ENCODE assay signal across 12 mouse cellular contexts in the genomic region with DNA sequence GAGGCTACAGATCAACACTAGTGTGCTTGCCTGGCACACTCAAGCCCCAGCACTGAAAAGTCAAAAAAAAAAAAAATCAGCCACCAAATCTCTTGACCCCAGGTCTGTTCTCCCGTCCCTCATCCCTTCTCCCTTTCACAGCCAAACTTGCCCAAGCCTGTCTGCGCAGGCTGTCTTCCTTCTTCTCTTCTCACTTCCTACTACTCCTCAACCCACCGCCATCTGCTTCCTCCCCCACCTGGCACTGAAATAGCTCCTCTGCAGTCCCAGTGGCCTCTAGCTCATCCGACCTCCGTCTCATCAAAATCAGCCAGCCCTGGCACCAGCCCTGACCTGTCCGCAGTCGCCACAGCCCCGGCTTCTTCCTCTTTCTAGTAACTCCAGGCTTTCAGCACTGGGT. TPM values are rescaled to one million over a fixed set of nuclear protein-coding genes. Genes with fewer than 3 reads are reported as not detected.
A peak's percentile ranks its signal among the peaks of the same experiment; 100 is the strongest.
DNase-seq lines count a peak whose midpoint lies in the region; ATAC-seq and TF ChIP-seq lines count a peak whose summit lies in the region.
"Had no signal": no experiment of that assay in that cellular context is flagged by ENCODE, and none has a peak within 500 bp of the region (broad histone marks: within the 10 kb centered on the region; RNA-seq: fewer than 3 reads in every experiment).

No protein-coding gene starts in this region.

- H3K27ac ChIP-seq in heart, embryonic 12.5 days (ENCODE audit: poor library complexity, severe bottlenecking), result no peak overlapping the region
- no peak overlapping the region for H3K27ac ChIP-seq in thymus, adult 2 months (ENCODE audit: control insufficient read depth, insufficient read depth, low read length)
- H3K27ac ChIP-seq: forebrain, embryonic 12.5 days; hindbrain, embryonic 12.5 days; limb, embryonic 12.5 days; midbrain, embryonic 15.5 days had no signal

- no peak for ATAC-seq in heart, embryonic 12.5 days (ENCODE audit: insufficient number of reproducible peaks, low FRiP score)
- ATAC-seq: midbrain, embryonic 15.5 days had no signal

- no peak overlapping the region for H3K4me2 ChIP-seq in heart, embryonic 12.5 days
- H3K4me2 ChIP-seq: forebrain, embryonic 12.5 days; hindbrain, embryonic 12.5 days; limb, embryonic 12.5 days; lung, embryonic 14.5 days; midbrain, embryonic 15.5 days had no signal

- no peak for TF ChIP-seq CTCF in thymus, adult 2 months (IDR thresholded peaks at IDR 0.05; ENCODE audit: borderline replicate concordance, control insufficient read depth, extremely low read depth, insufficient read depth, low read length, poor library complexity)

- H3K9ac ChIP-seq in heart, embryonic 12.5 days, result no peak overlapping the region
- H3K9ac ChIP-seq: forebrain, embryonic 12.5 days; hindbrain, embryonic 12.5 days; limb, embryonic 12.5 days; lung, embryonic 14.5 days; midbrain, embryonic 15.5 days had no signal

- peak; percentile 68 for DNase-seq in layer of hippocampus, adult 11-12 months (ENCODE audit: low spot score)
- DNase-seq in layer of hippocampus, adult 9-10 months (ENCODE audit: low spot score), result no peak
- peak; percentile 87 for DNase-seq in brain, adult 2 months (ENCODE audit: low read depth, low spot score)
- DNase-seq in layer of hippocampus, adult 9-11 months, result peak; percentile 72
- DNase-seq in right cerebral cortex, postnatal 14 days, result peak; percentile 51
- no peak for DNase-seq in thymus, adult 2 months
- DNase-seq: lung, embryonic 14.5 days had no signal

- TF ChIP-seq POLR2A in thymus, adult 2 months (IDR thresholded peaks at IDR 0.05; ENCODE audit: control insufficient read depth, extremely low read depth, insufficient read depth, low read length, poor library complexity), result no peak

- 54% methylated on average over 8 of the region's 8 CpGs for WGBS in heart, embryonic 12.5 days
- 7% methylated on average over 8 of the region's 8 CpGs for WGBS in thymus, adult 2 months

- no peaks in the 10 kb centered on the region for H3K27me3 ChIP-seq in heart, embryonic 12.5 days (replicated peaks)
- H3K27me3 ChIP-seq in thymus, adult 2 months (ENCODE audit: control insufficient read depth, insufficient read depth, low read length), result no peaks in the 10 kb centered on the region
- H3K27me3 ChIP-seq: hindbrain, embryonic 12.5 days; limb, embryonic 12.5 days; midbrain, embryonic 15.5 days had no signal

- no peaks in the 10 kb centered on the region for H3K36me3 ChIP-seq in heart, embryonic 12.5 days
- H3K36me3 ChIP-seq in thymus, adult 2 months (ENCODE audit: control insufficient read depth, insufficient read depth, low read length), result no peaks in the 10 kb centered on the region
- H3K36me3 ChIP-seq: forebrain, embryonic 12.5 days; hindbrain, embryonic 12.5 days; limb, embryonic 12.5 days; midbrain, embryonic 15.5 days had no signal

- no peak overlapping the region for H3K4me3 ChIP-seq in heart, embryonic 12.5 days
- no peak overlapping the region for H3K4me3 ChIP-seq in thymus, adult 2 months (ENCODE audit: control insufficient read depth, insufficient read depth, low read length)
- H3K4me3 ChIP-seq: forebrain, embryonic 12.5 days; hindbrain, embryonic 12.5 days; limb, embryonic 12.5 days; midbrain, embryonic 15.5 days had no signal

- peaks cover 5% of the 10 kb centered on the region; the same call in 1 of the 2 replicates for H3K9me3 ChIP-seq in heart, embryonic 12.5 days (replicated peaks)
- H3K9me3 ChIP-seq: limb, embryonic 12.5 days; midbrain, embryonic 15.5 days had no signal

- no peaks in the 10 kb centered on the region for H3K4me1 ChIP-seq in heart, embryonic 12.5 days (replicated peaks)
- peaks cover 5% of the 10 kb centered on the region; the same call in 1 of the 2 replicates for H3K4me1 ChIP-seq in thymus, adult 2 months (replicated peaks; ENCODE audit: control insufficient read depth, insufficient read depth, low read length)
- H3K4me1 ChIP-seq: forebrain, embryonic 12.5 days; hindbrain, embryonic 12.5 days; limb, embryonic 12.5 days; midbrain, embryonic 15.5 days had no signal

RNA-seq across cellular contexts. Expression of gene Epop, which starts 12.2 kb away (rescaled TPM):
- polyA plus RNA-seq in heart, embryonic 12.5 days (2016; fragmentation: Nextera tagmentation; extraction: Ambion mirVana), result 2.0 and 2.5 TPM in 2 replicates
- 5.6 and 8.4 TPM in 2 replicates for polyA plus RNA-seq in thymus, adult 2 months (2012; rRNA removed)

RNA-seq across cellular contexts. Expression of gene Mllt6, which starts 21.5 kb away (rescaled TPM):
- 1.8 and 2.2 TPM in 2 replicates for polyA plus RNA-seq in heart, embryonic 12.5 days (2016; fragmentation: Nextera tagmentation; extraction: Ambion mirVana)
- polyA plus RNA-seq in thymus, adult 2 months (2012; rRNA removed), result 89.5 and 99.1 TPM in 2 replicates

RNA-seq across cellular contexts. Expression of gene Cisd3, which starts 44.0 kb away (rescaled TPM):
- 40.5 and 44.8 TPM in 2 replicates for polyA plus RNA-seq in heart, embryonic 12.5 days (2016; fragmentation: Nextera tagmentation; extraction: Ambion mirVana)
- polyA plus RNA-seq in thymus, adult 2 months (2012; rRNA removed), result 24.9 and 25.3 TPM in 2 replicates

RNA-seq across cellular contexts. Expression of gene Pcgf2, which starts 58.6 kb away (rescaled TPM):
- 11.0 and 12.3 TPM in 2 replicates for polyA plus RNA-seq in heart, embryonic 12.5 days (2016; fragmentation: Nextera tagmentation; extraction: Ambion mirVana)
- 22.6 and 28.2 TPM in 2 replicates for polyA plus RNA-seq in thymus, adult 2 months (2012; rRNA removed)

Comparison
In these comparisons a context has a peak if more than half of its experiments do, and no peak if none do; other contexts are left out.
1. DNase-seq: peak in layer of hippocampus, adult 11-12 months (single experiment), brain, adult 2 months (single experiment), layer of hippocampus, adult 9-11 months (single experiment) and right cerebral cortex, postnatal 14 days (single experiment); none in layer of hippocampus, adult 9-10 months (single experiment) and thymus, adult 2 months (single experiment).
2. RNA of gene Mllt6, which starts 21.5 kb away (polyA plus RNA-seq): 89.5 to 99.1 TPM in thymus, adult 2 months; 1.8 to 2.2 TPM in heart, embryonic 12.5 days; every median in the first group is over 10 times any median in the second.